Mouse (Mus musculus) liver, embryonic 13.5 days (tissue): Measurements from ENCODE around the gene Ccdc51. TPM values are rescaled to one million over a fixed set of nuclear protein-coding genes. Genes with fewer than 3 reads are reported as not detected.

Experiments
- ATAC-seq: fragments of 200-750 bp; cut with Nextera tagmentation; 2 replicates; pipeline ENCODE4 v1.8.0; 2017; ENCODE audit warnings: low read depth, mild to moderate bottlenecking, moderate number of reproducible peaks, moderate library complexity
- DNase-seq: peaks from one replicate; pipeline ENCODE4 v3.0.0; 2022
- H3K27ac ChIP-seq: fragments of 300-500 bp; sonication (generic); 2 replicates; pipeline ENCODE4 v1.5.1; 2015; ENCODE audit warnings: moderate library complexity, mild to moderate bottlenecking, inconsistent platforms
- H3K27me3 ChIP-seq: fragments of 300-500 bp; sonication (generic); 2 replicates; pipeline ENCODE4 v1.6.1; 2015; ENCODE audit warnings: mild to moderate bottlenecking, inconsistent platforms
- H3K36me3 ChIP-seq: fragments of 300-500 bp; sonication (generic); 2 replicates; pipeline ENCODE4 v1.6.1; 2015; ENCODE audit warnings: mild to moderate bottlenecking, inconsistent platforms
- H3K4me1 ChIP-seq: fragments of 300-500 bp; sonication (generic); replicated peaks from 2 replicates; pipeline ENCODE4 v1.6.1; 2015; ENCODE audit warnings: inconsistent platforms
- H3K4me2 ChIP-seq: fragments of 300-500 bp; sonication (generic); 2 replicates; pipeline ENCODE4 v1.6.1; 2015; ENCODE audit warnings: inconsistent platforms, mild to moderate bottlenecking, moderate library complexity
- H3K4me3 ChIP-seq: fragments of 300-500 bp; sonication (generic); replicated peaks from 2 replicates; pipeline ENCODE4 v1.5.1; 2015; ENCODE audit warnings: mild to moderate bottlenecking, inconsistent platforms
- H3K9ac ChIP-seq: fragments of 300-500 bp; sonication (generic); 2 replicates; pipeline ENCODE4 v1.6.1; 2015; ENCODE audit warnings: mild to moderate bottlenecking, inconsistent platforms
- H3K9me3 ChIP-seq: fragments of 300-500 bp; sonication (generic); replicated peaks from 2 replicates; pipeline ENCODE4 v1.6.1; 2016; ENCODE audit warnings: inconsistent platforms
- WGBS: fragments of 180-500 bp; shearing (Covaris S2); methylation state at CpG from one replicate; pipeline ENCODE4 v1.1.7; 2015; ENCODE audit not compliant: insufficient replicate concordance; 5-methylcytosine and 5-hydroxymethylcytosine counted together
- polyA plus RNA-seq: library from polyadenylated mRNA; unstranded; fragments of >200 nt; fragmentation: Nextera tagmentation; extraction: Ambion mirVana; gene quantifications from 2 replicates; pipeline ENCODE4 v1.2.1, GENCODE M21; 2015

The Ccdc51 gene
- polyA plus RNA-seq, 1 experiment from 2014 or later = 14.7 TPM

GRCm38 (mm10) chr9:109090446-109090845 lies 8.2 kb downstream of the Ccdc51 start:
- peaks cover 33% of the 10 kb centered on the region for H3K36me3 ChIP-seq
- H3K4me3 ChIP-seq = no peak overlapping the region
- H3K9ac ChIP-seq = no peak overlapping the region
- no peak for DNase-seq
- no peak overlapping the region for H3K4me2 ChIP-seq
- peaks cover 33% of the 10 kb centered on the region for H3K4me1 ChIP-seq
- no peak for ATAC-seq
- H3K27ac ChIP-seq = peak overlapping the region; percentile 21; the same call in 1 of the 2 replicates
- no peaks in the 10 kb centered on the region for H3K9me3 ChIP-seq
- WGBS = 73% methylated on average over 15 of the region's 15 CpGs
- peaks cover 30% of the 10 kb centered on the region for H3K27me3 ChIP-seq

- WGBS = 87% methylated on average over 8 of the region's 8 CpGs
- Histone ChIP-seq H3K9ac (no peak overlapping the region), H3K36me3 (peaks cover 33% of the 10 kb centered on the region), H3K27ac (0 out of 2 replicates have a peak overlapping the region, but pooled peaks have one; percentile 43), H3K4me1 (peaks cover 31% of the 10 kb centered on the region), H3K4me3 (no peak overlapping the region), H3K4me2 (no peak overlapping the region), H3K27me3 (peaks cover 44% of the 10 kb centered on the region), H3K9me3 (no peaks in the 10 kb centered on the region)
- ATAC-seq (no peak), DNase-seq (no peak)
Observed at GRCm38 (mm10) chr9:109091802-109092201, 9.5 kb downstream of the Ccdc51 start.

DNA sequence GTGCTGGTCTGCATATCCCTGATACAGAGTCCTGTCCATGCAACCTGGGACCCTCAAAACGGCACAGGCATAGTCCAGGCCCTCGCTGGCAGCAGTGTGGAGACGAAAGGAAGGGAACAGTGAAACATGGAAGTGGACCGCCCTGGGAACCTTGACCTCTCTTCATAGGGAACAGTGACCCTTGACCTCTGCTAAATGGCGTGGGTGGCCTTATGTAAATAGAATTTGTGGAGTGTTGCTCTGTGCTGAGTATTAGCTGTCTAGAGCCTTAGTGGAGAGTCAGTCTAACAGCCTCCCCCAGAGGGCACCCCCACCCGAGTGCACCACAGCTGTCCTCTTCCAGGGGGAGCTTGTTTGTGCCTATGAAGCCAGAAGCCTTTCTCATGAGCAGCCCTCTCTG lies 10.5 kb downstream of the Ccdc51 start:
- Histone ChIP-seq H3K9me3 (no peaks in the 10 kb centered on the region), H3K27me3 (peaks cover 51% of the 10 kb centered on the region), H3K4me3 (no peak overlapping the region), H3K36me3 (peaks cover 33% of the 10 kb centered on the region), H3K27ac (peak overlapping the region; percentile 75), H3K4me2 (no peak overlapping the region), H3K4me1 (peaks cover 31% of the 10 kb centered on the region), H3K9ac (no peak overlapping the region)
- ATAC-seq = peak; percentile 49
- 61% methylated on average over 6 of the region's 6 CpGs for WGBS
- DNase-seq = no peak

- peaks cover 43% of the 10 kb centered on the region for H3K4me1 ChIP-seq
Observed at GRCm38 (mm10) chr9:109093786-109094552, 11.7 kb downstream of the Ccdc51 start.

GRCm38 (mm10) chr9:109094553-109095136 lies 12.4 kb downstream of the Ccdc51 start:
- Histone ChIP-seq H3K9me3 (no peaks in the 10 kb centered on the region), H3K4me2 (peak overlapping the region; percentile 69), H3K36me3 (peaks cover 25% of the 10 kb centered on the region), H3K27me3 (peaks cover 51% of the 10 kb centered on the region), H3K9ac (peak overlapping the region; percentile 67), H3K4me3 (peak overlapping the region; percentile 60), H3K4me1 (peaks cover 47% of the 10 kb centered on the region), H3K27ac (peak overlapping the region; percentile 86)
- ATAC-seq (peak; percentile 41), DNase-seq (no peak)
- 5% methylated on average over 21 of the region's 21 CpGs for WGBS

More at GRCm38 (mm10) chr9:109093786-109094552, 11.7 kb downstream of the Ccdc51 start:
- WGBS = 34% methylated on average over 11 of the region's 11 CpGs
- no peak for DNase-seq
- no peaks in the 10 kb centered on the region for H3K9me3 ChIP-seq
- ATAC-seq = no peak
- H3K27me3 ChIP-seq = peaks cover 51% of the 10 kb centered on the region
- H3K27ac ChIP-seq = peak overlapping the region; percentile 75
- peak overlapping the region; percentile 60 for H3K4me3 ChIP-seq
- H3K36me3 ChIP-seq = peaks cover 31% of the 10 kb centered on the region
- no peak overlapping the region for H3K9ac ChIP-seq
- H3K4me2 ChIP-seq = peak overlapping the region; percentile 69

- H3K4me1 ChIP-seq = peaks cover 43% of the 10 kb centered on the region
- peak within 1 kb of the TSS; percentile 60 for H3K4me3 ChIP-seq
- WGBS = under 1% methylated on average over 86 of the region's 102 CpGs
- H3K4me2 ChIP-seq = peak within 1 kb of the TSS; percentile 69
- ATAC-seq (no peak; the same call in 1 of the 2 replicates), DNase-seq (no peak)
- peak within 1 kb of the TSS; percentile 67 for H3K9ac ChIP-seq
- H3K27ac ChIP-seq = peak within 1 kb of the TSS; percentile 86
- no peaks in the 10 kb centered on the region for H3K9me3 ChIP-seq
- peaks cover 24% of the 10 kb centered on the region for H3K36me3 ChIP-seq
- peaks cover 51% of the 10 kb centered on the region for H3K27me3 ChIP-seq
Observed at GRCm38 (mm10) chr9:109095137-109095982, 13.1 kb downstream of the Ccdc51 start, which contains the start of gene Plxnb1. TSS of gene Plxnb1 (plus strand) at chr9:109095389.

- H3K4me3 ChIP-seq = peak overlapping the region; percentile 60
- peak overlapping the region; percentile 86 for H3K27ac ChIP-seq
- H3K9ac ChIP-seq = peak overlapping the region; percentile 67
- H3K9me3 ChIP-seq = no peaks in the 10 kb centered on the region
- DNase-seq (no peak), ATAC-seq (no peak)
- H3K4me2 ChIP-seq = peak overlapping the region; percentile 69
- 53% methylated on average over 9 of the region's 9 CpGs for whole genome bisulfite sequencing
- H3K36me3 ChIP-seq = peaks cover 15% of the 10 kb centered on the region
- H3K27me3 ChIP-seq = peaks cover 51% of the 10 kb centered on the region
- peaks cover 37% of the 10 kb centered on the region for H3K4me1 ChIP-seq
Observed at GRCm38 (mm10) chr9:109096251-109096661, 14.0 kb downstream of the Ccdc51 start.

GRCm38 (mm10) chr9:109096856-109097255 lies 14.6 kb downstream of the Ccdc51 start:
- H3K4me2 ChIP-seq = peak overlapping the region; percentile 69
- H3K27ac ChIP-seq = peak overlapping the region; percentile 86
- peaks cover 9% of the 10 kb centered on the region for H3K36me3 ChIP-seq
- H3K4me1 ChIP-seq = peaks cover 37% of the 10 kb centered on the region
- peak overlapping the region; percentile 60 for H3K4me3 ChIP-seq
- peaks cover 51% of the 10 kb centered on the region for H3K27me3 ChIP-seq
- H3K9me3 ChIP-seq = no peaks in the 10 kb centered on the region
- DNase-seq (no peak), ATAC-seq (no peak)
- H3K9ac ChIP-seq = peak overlapping the region; percentile 67
- 67% methylated on average over 6 of the region's 6 CpGs for WGBS

DNA sequence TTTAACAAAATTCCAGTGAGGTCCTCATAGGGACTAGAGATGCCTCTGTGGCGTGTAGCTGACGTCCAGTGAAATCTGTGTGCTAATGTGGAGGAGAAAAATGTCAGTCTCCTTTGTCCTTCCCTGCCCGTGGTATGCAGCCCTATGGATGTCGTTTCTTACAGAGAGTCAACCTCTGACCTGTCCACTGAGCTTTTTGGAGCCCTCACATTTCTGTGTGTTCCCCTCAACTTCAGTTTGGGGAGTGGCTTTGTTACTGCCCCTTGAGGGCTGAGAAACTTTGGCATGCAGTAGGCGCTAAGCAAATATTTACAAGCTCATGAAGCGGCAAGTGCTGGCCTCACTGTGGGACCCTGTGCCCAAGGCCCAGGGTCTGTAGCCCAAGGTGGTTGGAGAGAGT lies 15.0 kb downstream of the Ccdc51 start:
- Histone ChIP-seq H3K4me2 (peak overlapping the region; percentile 69), H3K9ac (0 out of 2 replicates have a peak overlapping the region, but pooled peaks have one; percentile 67), H3K9me3 (no peaks in the 10 kb centered on the region), H3K36me3 (peaks cover 6% of the 10 kb centered on the region; the same call in 1 of the 2 replicates), H3K27ac (peak overlapping the region; percentile 86), H3K4me1 (peaks cover 37% of the 10 kb centered on the region), H3K27me3 (peaks cover 51% of the 10 kb centered on the region), H3K4me3 (peak overlapping the region; percentile 60; the same call in 1 of the 2 replicates)
- DNase-seq (no peak), ATAC-seq (no peak)
- 50% methylated on average over 6 of the region's 6 CpGs for WGBS

GRCm38 (mm10) chr9:109097831-109098230 lies 15.5 kb downstream of the Ccdc51 start:
- peaks cover 47% of the 10 kb centered on the region for H3K27me3 ChIP-seq
- DNase-seq (no peak), ATAC-seq (no peak)
- WGBS = 62% methylated on average over 5 of the region's 5 CpGs
- H3K4me1 ChIP-seq = peaks cover 37% of the 10 kb centered on the region
- H3K9ac ChIP-seq = no peak overlapping the region
- H3K9me3 ChIP-seq = no peaks in the 10 kb centered on the region
- peak overlapping the region; percentile 86; the same call in 1 of the 2 replicates for H3K27ac ChIP-seq
- H3K4me3 ChIP-seq = no peak overlapping the region
- H3K4me2 ChIP-seq = peak overlapping the region; percentile 69
- H3K36me3 ChIP-seq = peaks cover 3% of the 10 kb centered on the region; the same call in 1 of the 2 replicates
